Mouse (Mus musculus) right cerebral cortex, postnatal 14 days (tissue): ENCODE measurements at regions not wholly inside any gene's neighbourhood (a gene's known extent, or its start where the extent isn't known, plus 50 kb on each side); places are given as distances from the start of the nearest gene placed in this dataset.

Experiments used
- DNase-seq: peaks from one replicate; pipeline ENCODE4 v3.0.0; 2022

DNA sequence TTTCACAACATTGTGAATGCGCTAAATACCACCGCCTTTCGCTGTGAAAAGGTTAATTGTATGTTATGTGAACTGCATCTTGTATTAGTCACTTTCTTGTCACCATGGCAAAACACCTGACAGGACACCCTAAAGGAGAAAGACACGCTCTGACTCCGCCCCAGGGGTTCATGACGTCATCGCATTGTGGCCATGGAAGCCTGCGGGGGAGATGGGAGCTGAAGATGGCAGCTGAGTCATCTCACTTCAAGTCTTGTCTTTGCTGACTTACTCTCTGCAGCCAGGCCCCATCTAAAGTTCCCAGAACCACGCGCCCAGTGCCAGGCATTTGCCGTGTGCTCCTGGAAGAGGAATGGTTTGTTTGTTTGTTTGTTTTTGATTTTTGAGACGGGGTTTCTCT, 57.5 kb upstream of the Ppp2r5c start:
- no peak for DNase-seq

DNA sequence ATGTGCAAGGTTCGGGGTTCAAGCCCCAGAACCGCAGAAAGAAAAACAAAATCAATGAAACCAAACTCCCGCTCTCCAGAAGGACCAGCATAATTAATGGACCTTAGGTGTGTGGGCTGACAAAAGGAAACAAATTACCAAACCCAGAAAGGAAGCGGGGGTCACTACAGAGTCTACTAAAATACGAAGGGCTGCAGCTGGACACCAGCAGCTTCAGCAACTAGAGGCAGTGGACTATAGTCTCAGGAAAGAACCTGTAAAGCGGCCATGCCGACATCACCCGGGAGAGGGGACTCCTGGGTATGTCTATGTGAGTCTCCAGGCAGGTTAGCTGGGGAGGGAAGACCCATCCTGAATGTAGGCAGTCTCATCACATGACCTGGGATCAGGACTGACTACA, 55.5 kb upstream of the Ppp2r5c start:
- DNase-seq: no peak

DNA sequence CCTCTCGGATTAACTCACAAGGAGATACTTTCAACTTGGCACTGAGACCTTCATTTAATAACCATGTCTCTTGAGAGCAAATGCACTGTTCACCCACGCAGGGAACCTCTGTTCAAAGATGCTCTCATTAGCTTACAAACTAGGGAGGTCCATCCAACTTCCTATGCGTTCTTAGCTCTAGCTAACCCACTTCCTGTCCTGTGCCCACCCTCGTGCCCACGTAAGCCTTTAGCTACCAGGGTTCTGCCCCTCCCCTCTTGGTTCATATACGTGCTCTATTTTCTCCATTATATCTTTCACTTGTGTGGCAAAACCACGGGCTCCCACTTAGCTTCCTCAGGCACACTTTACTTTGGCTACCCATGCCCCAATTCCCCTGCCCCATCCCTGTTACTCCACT, 53.4 kb upstream of the Ppp2r5c start:
- DNase-seq: no peak
